Mouse (Mus musculus) ES-E14 (cell line): ENCODE results near the gene Atxn10. TPM values are rescaled to one million over a fixed set of nuclear protein-coding genes. Genes with fewer than 3 reads are reported as not detected.
A peak's percentile ranks its signal among the peaks of the same experiment; 100 is the strongest.

Experiments used
- DNase-seq: peaks from one replicate; pipeline ENCODE4 v3.0.0-alpha.2; 2013; ENCODE audit warnings: low read depth, low spot score
- H3K27ac ChIP-seq: 2 replicates; pipeline ENCODE4 v1.5.1; 2012; ENCODE audit warnings: low read depth, mild to moderate bottlenecking, low read length, moderate library complexity, mixed read lengths; ENCODE audit not compliant: poor library complexity, insufficient read depth, severe bottlenecking
- H3K36me3 ChIP-seq: 2 replicates; pipeline ENCODE4 v1.6.1; 2012; ENCODE audit warnings: mild to moderate bottlenecking, low read length, moderate library complexity, mixed read lengths; ENCODE audit not compliant: control insufficient read depth, poor library complexity, insufficient read depth, severe bottlenecking
- H3K4me1 ChIP-seq, 2 experiments: fragments of 150-350 bp in 1 of 2; sonication (generic) in 1 of 2; 2 replicates each; pipeline ENCODE4 v1.6.1; 2012; ENCODE audit warnings: low read length in 2 of 2, mild to moderate bottlenecking in 1 of 2, mixed read lengths in 1 of 2; ENCODE audit not compliant: control insufficient read depth in 2 of 2, insufficient read depth in 2 of 2, poor library complexity in 1 of 2
- H3K4me3 ChIP-seq, 2 experiments: fragments of 150-350 bp in 1 of 2; sonication (generic) in 1 of 2; 2 replicates each; pipeline ENCODE4 v1.5.1; 2012; ENCODE audit warnings: low read length in 2 of 2, low read depth in 1 of 2, mild to moderate bottlenecking in 1 of 2, mixed read lengths in 1 of 2; ENCODE audit not compliant: insufficient read depth in 1 of 2, poor library complexity in 1 of 2, severe bottlenecking in 1 of 2
- H3K9ac ChIP-seq: 2 replicates; pipeline ENCODE4 v1.6.1; 2012; ENCODE audit warnings: low read depth, mild to moderate bottlenecking, low read length, mixed read lengths; ENCODE audit not compliant: poor library complexity, insufficient read depth, severe bottlenecking
- H3K9me3 ChIP-seq: fragments of 150-350 bp; sonication (generic); 2 replicates; pipeline ENCODE4 v1.6.1; 2012; ENCODE audit warnings: low read depth, mild to moderate bottlenecking, low read length; ENCODE audit not compliant: control insufficient read depth, insufficient read depth
- CHD2 ChIP-seq: IDR thresholded peaks from 2 replicates; pipeline ENCODE4 v1.6.1; 2014; ENCODE audit warnings: mild to moderate bottlenecking, low read depth, low read length, inconsistent platforms
- HCFC1 ChIP-seq: IDR thresholded peaks from 2 replicates; pipeline ENCODE4 v1.6.1; 2012; ENCODE audit warnings: low read length, inconsistent platforms, borderline replicate concordance; ENCODE audit not compliant: insufficient read depth
- MAFK ChIP-seq: IDR thresholded peaks from 2 replicates; pipeline ENCODE4 v1.6.1; 2014; ENCODE audit warnings: mild to moderate bottlenecking, low read depth, low read length, inconsistent platforms; ENCODE audit not compliant: insufficient read depth
- ZC3H11A ChIP-seq: IDR thresholded peaks from 2 replicates; pipeline ENCODE4 v1.6.1; 2012; ENCODE audit warnings: low read depth, mild to moderate bottlenecking, inconsistent platforms, low read length, borderline replicate concordance
- ZNF384 ChIP-seq: IDR thresholded peaks from 2 replicates; pipeline ENCODE4 v1.6.1; 2012; ENCODE audit warnings: low read depth, low read length, inconsistent platforms
- in situ Hi-C, 2 experiments: fragments of 600-800 bp; cut with MboI; formaldehyde crosslinking; loops; one replicate each; pipeline ENCODE4 v1.15.1; 2025; ENCODE audit warnings: low sequenced_read_pairs in 2 of 2, inconsistent platforms in 1 of 2; ENCODE audit not compliant: unreplicated experiment in 2 of 2
- total RNA-seq: library from RNA; depleted of rRNA; stranded (reverse); fragments of 300-350 nt; gene quantifications from 2 replicates; pipeline ENCODE4 v1.2.3, GENCODE M21; 2012

Atxn10 gene
- total RNA-seq, 1 experiment, result 195 TPM

DNA sequence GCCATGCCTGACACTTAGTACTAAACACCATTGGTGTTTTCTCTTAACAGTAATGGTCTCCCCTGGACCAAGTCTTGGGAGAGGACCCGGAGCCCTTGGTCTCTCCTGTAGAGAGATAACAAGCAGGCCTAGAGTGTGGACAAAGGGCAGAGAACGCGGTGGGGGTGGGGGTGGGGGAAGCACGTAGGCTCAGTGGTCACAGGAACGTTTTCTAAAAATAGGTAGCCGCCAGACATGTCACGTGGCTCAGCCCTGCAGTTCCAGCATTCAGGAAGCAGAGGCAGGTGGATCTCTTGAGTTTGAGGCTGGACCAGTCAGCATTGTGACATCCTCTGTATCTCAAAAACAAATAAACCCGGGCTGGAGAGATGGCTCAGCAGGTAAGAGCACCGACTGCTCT is 1.2 kb downstream of the Atxn10 start:
- peaks cover 3 to 20% of the 10 kb centered on the region in 2 experiments; a peak in 3 of 4 replicates for H3K4me1 ChIP-seq
- peak overlapping the region; percentile 96 for H3K9ac ChIP-seq
- in situ Hi-C loops, result no loop called here
- no peak for DNase-seq
- no peaks in the 10 kb centered on the region for H3K9me3 ChIP-seq
- H3K27ac ChIP-seq, result peak overlapping the region; percentile 86; the same call in 1 of the 2 replicates
- H3K36me3 ChIP-seq, result no peaks in the 10 kb centered on the region
- H3K4me3 ChIP-seq, result peak overlapping the region; percentile 81 to 92
- TF ChIP-seq MAFK (no peak), ZNF384 (no peak), HCFC1 (no peak), CHD2 (no peak), ZC3H11A (no peak)

DNA sequence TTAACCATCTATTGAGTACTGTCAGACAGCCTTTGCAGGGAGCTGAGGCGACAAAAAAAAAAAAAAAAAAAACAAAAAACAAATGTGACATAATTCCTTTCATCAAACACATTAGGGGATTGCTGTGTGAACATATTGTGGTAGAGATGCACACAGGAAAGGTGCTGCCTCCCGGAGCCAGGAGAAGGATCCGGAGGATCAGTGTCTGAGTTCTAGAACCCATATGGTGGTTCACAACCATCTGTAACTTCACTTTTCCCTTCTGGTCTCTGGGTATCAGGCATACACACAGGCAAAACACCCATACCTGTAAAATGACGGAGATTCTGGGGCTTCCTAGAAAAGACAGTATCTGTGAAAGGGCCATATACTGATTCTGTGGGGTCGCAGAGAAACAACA is 1.9 kb downstream of the Atxn10 start:
- no peak overlapping the region for H3K9ac ChIP-seq
- no peaks in the 10 kb centered on the region for H3K9me3 ChIP-seq
- in situ Hi-C loops, result no loop called here
- no peak for DNase-seq
- no peaks in the 10 kb centered on the region for H3K36me3 ChIP-seq
- peak; percentile 54; the same call in 1 of the 2 replicates for TF ChIP-seq ZNF384
- TF ChIP-seq HCFC1, result no peak
- TF ChIP-seq MAFK, result no peak
- H3K4me3 ChIP-seq, result no peak overlapping the region
- peaks cover 3 to 20% of the 10 kb centered on the region in 2 experiments; a peak in 2 of 4 replicates for H3K4me1 ChIP-seq
- H3K27ac ChIP-seq, result no peak overlapping the region; the same call in 1 of the 2 replicates

- in situ Hi-C loops, result no loop called here
Measured at GRCm38 (mm10) chr15:85342246-85342645, 6.2 kb downstream of the Atxn10 start.

GRCm38 (mm10) chr15:85344673-85345072 is 8.6 kb downstream of the Atxn10 start:
- in situ Hi-C loops, result no loop called here
- peaks cover 0 to 4% of the 10 kb centered on the region in 2 experiments; a peak in 1 of 4 replicates for H3K4me1 ChIP-seq
- peaks cover 3% of the 10 kb centered on the region; the same call in 1 of the 2 replicates for H3K36me3 ChIP-seq
- no peak overlapping the region for H3K27ac ChIP-seq
- no peaks in the 10 kb centered on the region for H3K9me3 ChIP-seq
- TF ChIP-seq CHD2 (no peak), HCFC1 (no peak), ZC3H11A (no peak), MAFK (no peak)
- no peak for DNase-seq
- H3K4me3 ChIP-seq, result no peak overlapping the region
- H3K9ac ChIP-seq, result no peak overlapping the region

More at GRCm38 (mm10) chr15:85342246-85342645, 6.2 kb downstream of the Atxn10 start:
- no peak for DNase-seq
- peaks cover 3% of the 10 kb centered on the region; the same call in 1 of the 2 replicates for H3K36me3 ChIP-seq
- no peak overlapping the region for H3K27ac ChIP-seq
- no peaks in the 10 kb centered on the region for H3K9me3 ChIP-seq
- H3K9ac ChIP-seq, result no peak overlapping the region
- TF ChIP-seq MAFK (no peak), HCFC1 (no peak), ZNF384 (no peak), CHD2 (no peak), ZC3H11A (no peak)
- no peak overlapping the region for H3K4me3 ChIP-seq
- H3K4me1 ChIP-seq, result peaks cover 0 to 11% of the 10 kb centered on the region in 2 experiments; a peak in 2 of 4 replicates
